Mouse (Mus musculus) cortical plate, adult 2 months (tissue): ENCODE results near the gene Mllt10.

ENCODE experiments used
- CTCF ChIP-seq: fragments of 200-500 bp; IDR thresholded peaks from 2 replicates; pipeline ENCODE4 v1.5.1; 2011; ENCODE audit warnings: mild to moderate bottlenecking, control low read depth, low read length; ENCODE audit not compliant: insufficient read depth; ENCODE audit errors: extremely low read depth
- POLR2A ChIP-seq: fragments of 200-500 bp; IDR thresholded peaks from 2 replicates; pipeline ENCODE4 v1.6.1; 2011; ENCODE audit warnings: mild to moderate bottlenecking, low read length, control low read depth; ENCODE audit not compliant: insufficient read depth; ENCODE audit errors: extremely low read depth

DNA sequence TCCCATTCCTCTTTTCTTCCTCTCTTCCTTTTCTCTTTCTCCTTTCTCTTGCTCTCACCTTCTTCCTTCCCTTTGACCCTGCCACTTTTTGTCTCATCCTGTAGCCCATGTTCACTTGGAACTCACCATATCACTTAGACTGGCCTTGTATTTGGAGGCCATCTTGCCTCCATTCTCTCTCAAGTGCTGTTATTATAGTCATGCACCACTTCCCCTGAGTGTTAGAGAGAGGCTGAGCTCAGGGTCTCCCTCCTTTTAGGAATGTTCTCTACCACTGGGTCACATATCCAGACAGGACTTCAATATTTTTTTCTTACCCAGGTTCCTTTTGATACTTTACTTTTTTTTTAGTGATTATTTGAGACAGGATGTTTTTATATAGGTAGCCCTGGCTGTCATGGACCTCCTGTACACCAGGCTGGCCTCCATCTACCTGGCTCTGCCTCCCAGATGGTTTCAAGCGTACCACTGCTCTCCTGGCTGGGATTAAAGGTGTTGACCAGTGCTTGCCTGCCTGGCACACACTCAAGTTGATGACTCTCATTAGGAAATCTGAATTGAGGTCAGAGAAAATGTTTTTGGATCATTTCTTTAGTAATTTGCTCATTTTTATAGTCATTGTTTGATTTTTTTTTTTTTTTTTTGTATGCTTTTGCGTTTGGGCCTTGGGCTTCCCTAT, 25.3 kb downstream of the Mllt10 start:
- TF ChIP-seq CTCF (no peak), POLR2A (no peak)
